Mouse (Mus musculus): ENCODE data around the gene Slfn14.
"Not testable (repeated sequence)": the region's sequence is repeated elsewhere in the genome, so short reads cannot be mapped to it uniquely, and the experiment has no call there.

Slfn14 gene

DNA sequence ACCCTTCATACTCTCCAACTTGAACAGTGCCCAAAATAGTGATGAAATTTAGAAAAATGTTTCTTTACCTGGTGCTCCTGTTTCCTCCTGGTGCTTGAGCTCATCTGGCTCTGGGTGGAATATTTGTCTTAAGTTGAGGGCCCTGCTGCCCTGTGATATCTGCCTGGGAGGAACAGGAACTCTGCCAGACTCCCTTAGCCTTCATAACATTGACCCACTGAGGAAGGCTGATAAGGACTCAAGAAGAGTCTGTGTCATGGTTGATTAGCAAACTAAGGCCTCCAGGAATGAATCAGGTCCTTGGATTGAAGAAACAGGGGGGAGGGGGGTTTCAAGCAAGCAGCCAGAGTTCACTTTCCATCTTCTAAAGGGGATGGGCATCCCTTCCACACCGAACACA, at the start of gene Slfn14:
Gene Slfn14 (minus strand): TSS at position 161 of the 400 bp plus-strand sequence.
- DNase-seq (ENCODE audit: low spot score in 2 of 2): no peak

DNA sequence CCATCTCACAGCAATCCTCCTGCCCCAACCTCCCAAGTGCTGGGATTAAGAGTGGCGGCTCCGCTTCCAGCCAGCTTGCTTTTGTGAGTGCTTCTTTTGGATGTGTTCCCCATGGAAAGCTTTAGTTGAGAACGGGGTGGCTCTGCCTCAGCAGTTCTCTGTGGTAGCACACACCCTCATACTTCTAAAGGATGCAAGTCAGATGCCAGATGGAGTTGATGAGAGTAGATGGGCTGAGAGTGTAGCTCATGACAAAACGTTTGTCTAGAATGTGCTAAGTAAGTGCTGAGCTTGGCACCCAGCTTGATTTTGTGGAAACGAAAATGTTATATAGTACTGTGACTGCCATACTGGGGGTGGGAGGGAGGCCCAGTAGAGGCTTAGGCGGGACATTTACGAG, 49.3 kb upstream of the Slfn14 start:
- peak; percentile 29 to 34 for DNase-seq (ENCODE audit: low spot score in 2 of 2)

DNA sequence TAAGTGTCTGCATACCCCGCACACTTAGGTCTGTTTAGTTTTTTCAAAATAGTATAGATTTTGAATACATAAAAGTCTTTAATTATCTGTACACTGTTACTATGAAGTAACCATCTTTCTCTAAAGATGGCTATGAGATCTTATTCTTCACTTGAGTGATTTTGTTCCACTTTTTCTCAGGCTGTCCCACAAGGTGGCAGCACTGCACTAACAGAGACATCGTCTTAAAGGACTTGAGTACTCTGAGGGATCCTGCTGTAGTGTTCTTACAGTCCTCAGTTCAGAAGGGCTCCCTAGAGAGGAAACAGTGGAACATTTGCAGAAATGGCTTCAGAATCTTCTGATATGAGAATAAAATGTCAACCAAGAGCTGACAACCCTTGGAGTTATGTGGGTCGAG, 40.9 kb upstream of the Slfn14 start:
- peak; percentile 72 to 78 for DNase-seq (ENCODE audit: low spot score in 2 of 2)

DNA sequence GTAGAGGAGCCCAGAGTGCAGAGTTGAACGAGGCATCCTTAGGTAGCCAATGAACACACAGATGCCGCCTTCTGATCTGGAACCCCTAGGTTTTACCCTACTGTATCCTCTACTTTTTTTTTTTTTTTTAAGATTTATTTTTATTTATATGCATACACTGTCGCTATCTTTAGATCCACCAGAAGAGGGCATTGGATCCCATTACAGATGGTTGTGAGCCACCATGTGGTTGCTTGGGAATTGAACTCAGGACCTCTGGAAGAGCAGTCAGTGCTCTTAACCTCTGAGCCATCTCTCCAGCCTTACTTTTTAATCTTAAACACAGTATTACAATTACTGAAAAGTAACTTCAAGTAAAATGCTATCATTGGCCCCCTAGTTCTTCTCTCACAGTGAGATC, 40.2 kb upstream of the Slfn14 start:
- DNase-seq (ENCODE audit: low spot score in 2 of 2): not testable (repeated sequence)

DNA sequence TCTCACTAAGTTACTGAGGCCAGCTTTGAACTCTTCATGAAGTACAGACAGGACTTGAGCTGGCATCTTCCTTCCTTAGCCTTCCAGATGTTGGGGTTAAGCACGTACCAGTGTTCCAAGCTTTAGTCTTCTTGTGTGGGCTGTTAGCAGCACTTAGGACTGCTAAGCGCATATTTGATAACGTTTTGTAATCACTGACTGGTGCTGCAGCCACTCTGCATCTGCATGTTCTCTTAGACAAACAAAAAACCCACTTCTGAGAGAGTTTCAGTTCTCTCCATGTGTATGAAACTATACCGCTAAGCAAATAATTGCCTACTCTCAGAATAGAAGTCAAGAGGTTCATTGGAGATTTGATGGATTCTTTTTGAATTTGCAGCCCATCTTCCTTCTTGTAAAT, 32.5 kb upstream of the Slfn14 start:
- DNase-seq (ENCODE audit: low spot score in 2 of 2): no peak

DNA sequence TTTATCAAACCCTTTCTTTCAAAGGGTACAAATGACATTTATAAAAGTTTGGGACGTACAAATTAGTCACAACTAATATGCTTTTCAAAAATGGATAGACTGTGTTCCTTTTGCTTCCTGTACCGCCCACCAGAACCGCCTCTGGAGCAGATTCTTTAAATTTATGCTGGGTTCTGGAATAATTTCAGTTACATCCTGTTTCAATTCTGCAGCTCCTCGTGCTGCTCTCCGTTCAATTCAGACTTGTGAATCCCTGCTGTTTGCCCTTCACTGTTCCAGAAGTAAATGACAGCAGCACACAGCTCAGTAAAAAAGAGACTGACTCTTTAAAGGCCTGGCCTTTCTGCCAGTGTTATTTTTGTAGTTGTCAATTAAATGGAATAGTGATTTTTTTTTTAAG, 25.9 kb upstream of the Slfn14 start:
- peak; percentile 67 to 71 for DNase-seq (ENCODE audit: low spot score in 2 of 2)

DNA sequence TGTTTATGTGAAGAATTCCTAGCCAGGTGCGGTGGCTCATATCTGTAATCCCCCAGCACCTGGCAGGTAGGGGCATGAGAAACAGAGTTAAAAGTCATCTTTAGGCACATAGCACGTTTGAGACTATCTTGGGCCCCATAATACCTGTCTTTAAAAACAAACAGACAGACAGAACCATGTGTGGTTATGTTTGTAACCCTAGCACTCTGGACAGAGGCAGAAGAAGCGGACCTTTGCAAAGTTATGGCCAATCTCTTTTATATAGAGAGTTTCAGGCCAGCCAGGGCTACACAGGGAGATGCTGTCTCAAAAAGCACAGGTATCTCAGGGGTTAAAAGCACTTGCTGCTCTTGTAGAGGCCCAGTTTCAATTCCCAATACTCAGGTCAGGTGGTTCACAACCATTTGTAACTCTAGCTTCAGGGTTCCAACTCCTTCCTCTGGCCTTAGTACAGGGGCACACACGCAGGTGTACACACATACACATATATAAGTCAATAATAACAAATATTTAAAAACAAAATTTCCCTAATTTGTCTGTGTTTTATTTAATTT, 20.3 kb upstream of the Slfn14 start:
- no peak for DNase-seq (ENCODE audit: low spot score in 2 of 2)

DNA sequence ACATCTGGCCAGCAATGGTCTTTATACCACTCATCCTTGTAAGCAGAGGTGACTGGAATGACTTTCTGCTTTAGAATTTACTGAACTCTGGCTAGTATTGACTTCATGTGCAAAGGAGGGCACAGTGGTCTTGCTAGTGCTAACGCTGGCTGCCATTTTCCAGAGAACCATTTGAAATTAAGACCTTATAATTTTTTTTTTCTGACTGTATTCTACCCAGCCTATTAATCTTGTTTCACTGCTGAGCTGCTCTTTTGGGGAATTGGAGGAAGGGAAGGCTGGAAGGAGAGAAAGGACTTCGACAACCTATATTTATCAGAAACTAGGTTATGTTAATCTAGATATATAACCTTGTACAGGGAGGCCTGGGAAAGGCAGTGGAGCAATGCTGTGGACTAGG, 18.0 kb upstream of the Slfn14 start:
- DNase-seq (ENCODE audit: low spot score in 2 of 2): no peak

DNA sequence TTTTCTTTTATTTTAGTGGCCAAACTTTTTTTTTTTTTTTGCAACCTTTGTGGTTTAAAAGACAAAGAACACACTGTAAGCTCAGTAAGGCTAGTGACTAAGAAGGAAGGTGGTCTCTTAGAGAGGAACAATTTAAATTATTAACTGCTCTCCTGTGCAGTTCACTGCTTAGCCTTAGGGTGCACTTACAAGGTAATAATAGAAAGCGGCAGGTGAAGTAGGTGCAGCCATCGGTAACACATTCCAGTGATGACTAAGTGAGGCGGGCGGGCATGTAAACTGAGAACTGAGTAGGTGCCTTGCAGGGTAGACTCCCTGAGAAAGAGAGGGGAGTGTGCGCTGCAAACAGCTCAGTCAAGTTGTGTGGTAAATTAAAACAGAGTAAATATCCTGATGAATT, 17.2 kb upstream of the Slfn14 start:
- peak; percentile 53 to 59 for DNase-seq (ENCODE audit: low spot score in 2 of 2)

DNA sequence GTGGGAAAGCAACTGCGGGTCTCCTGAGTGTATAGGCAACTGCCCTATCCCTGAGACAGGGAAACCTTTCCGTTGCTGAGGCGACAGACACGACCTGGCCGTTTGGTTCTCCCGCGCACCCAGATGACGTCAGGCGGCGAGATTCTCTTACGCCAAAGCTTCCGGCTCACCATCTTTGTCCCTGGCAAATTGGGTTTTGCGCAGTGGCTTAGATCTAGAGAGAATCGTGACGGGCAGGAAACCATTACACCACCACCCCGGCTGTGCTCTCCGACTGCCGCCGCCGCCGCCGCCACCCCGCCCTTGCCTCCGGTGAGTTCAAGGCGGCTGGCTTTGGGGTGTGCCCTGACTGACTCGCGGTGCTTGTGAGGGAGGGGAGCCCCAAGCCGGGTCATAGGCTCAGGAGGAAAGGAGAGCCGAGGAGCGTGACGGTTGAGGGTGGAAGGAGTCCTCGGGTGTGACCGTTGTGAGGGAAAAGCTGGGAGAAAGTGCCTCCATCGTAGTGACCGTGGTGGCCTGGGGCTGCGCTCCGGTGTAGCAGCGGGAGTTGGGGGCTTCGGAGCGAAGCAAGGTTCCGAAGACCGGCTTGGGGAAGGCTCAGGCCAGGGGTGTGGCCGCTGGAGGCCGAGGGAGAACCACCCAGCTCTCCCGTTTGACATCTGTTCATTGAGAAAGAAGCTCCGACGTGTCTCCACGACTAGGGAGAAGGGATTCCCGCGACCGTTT, 16.2 kb upstream of the Slfn14 start, which contains the start of gene Pex12:
Gene Pex12 (minus strand): TSS at position 61 of the 726 bp plus-strand sequence.
- peak; percentile 96 to 97 for DNase-seq (ENCODE audit: low spot score in 2 of 2)

DNA sequence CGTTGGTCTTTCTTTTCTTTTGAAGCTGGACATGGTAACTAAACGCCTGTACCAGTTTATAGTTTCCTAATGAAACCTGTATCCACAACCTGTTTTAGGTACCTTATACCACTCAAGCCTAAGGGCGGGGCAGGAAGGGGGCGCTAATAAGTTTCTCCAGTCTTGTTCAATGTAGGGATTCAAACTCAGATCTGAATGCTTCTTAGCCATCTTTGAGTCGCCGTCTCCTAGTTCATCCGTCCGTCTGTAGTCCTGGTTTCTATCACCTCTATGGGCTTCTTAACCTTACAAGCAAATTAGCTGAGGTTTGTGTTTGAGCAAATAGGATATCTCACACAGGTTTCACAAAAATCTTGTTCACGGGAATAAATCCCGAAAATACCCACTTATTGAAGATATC, 15.6 kb upstream of the Slfn14 start:
- DNase-seq (ENCODE audit: low spot score in 2 of 2): peak in 1 of 2 experiments; percentile 21

DNA sequence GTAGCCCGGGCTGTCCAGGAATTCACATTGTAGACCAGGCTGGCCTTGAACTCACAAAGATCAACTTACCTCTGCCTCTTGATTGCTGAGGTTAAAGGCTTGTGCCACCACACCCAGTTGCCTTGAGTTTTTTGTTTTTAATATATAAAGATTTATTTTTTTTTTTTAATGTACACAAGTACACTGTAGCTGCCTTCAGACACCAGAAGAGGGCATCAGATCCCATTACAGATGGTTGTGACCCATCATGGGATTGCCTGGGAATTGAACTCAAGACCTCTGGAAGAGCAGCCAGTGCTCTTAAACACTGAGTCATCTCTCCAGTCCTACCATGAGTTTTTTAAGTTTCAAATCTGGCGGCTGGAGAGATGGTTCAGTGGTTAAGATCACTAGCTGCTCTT, 14.9 kb upstream of the Slfn14 start:
- DNase-seq (ENCODE audit: low spot score in 2 of 2): no peak

DNA sequence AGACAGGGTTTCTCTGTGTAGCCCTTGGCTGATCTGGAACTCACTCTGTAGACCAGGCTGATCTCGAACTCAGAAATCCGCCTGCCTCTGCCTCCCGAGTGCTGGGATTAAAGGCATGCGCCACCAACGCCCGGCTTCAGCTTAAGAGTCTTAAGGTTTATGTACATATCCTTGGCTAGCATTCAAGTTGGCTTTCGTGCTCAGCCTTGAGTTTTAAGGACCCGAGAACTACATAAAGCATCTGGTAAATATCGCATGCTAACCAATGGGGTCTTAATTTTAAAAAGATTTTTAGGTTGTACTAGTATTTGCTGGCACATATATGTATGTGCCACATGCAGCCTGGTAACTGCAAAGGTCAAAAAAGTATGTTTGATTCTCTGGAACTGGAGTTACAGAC, 13.2 kb upstream of the Slfn14 start:
- DNase-seq (ENCODE audit: low spot score in 2 of 2): no peak

DNA sequence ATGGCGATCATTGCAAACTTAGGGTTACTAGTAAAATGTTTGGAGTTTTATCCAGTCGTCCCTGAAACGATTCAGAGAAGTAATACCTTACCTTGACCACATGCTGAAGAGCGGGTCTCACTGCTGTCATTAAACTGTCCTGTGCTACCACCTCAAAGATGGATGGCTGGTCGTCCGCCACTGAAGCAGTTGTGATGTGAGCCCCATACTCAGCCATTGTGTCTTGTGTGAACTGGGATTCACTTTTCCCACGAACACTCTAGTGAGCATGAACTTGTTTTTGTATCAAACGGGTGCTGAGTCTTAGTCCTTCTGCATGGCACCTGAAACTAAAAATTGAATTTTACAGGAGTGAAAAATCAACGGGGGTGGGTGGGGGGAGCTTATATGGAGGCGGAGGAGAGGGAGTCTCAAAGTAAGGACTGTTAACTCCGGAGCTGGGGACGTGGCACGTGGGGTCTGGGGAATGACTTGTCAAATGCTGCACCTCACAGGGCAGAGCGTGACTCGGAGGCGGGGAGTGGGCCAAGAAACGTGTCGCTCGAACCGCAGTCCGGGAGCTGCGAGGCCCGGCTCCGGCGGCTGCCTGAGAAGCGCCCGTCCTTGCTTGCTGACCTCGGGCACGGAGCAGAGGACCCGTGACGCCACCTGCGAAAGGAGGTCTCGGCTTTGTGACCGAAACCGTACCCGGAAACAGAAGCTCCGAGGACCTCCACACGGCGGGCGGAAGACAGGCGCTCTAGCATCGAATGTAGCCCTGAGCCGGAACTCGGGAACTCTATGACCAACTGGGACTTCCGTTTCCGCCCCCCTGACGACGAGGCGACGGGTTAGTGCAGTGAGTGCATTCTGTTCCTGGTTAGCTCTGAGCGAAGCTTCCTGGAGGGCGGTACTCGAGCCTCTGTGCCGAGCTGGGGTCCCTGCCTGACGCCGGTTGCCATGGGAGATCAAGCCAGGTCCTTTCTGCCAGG, 12.0 kb upstream of the Slfn14 start, which contains the start of gene Ap2b1:
Gene Ap2b1 (plus strand): TSS at position 800 of the 971 bp plus-strand sequence.
- DNase-seq (ENCODE audit: low spot score in 2 of 2): peak; percentile 95

DNA sequence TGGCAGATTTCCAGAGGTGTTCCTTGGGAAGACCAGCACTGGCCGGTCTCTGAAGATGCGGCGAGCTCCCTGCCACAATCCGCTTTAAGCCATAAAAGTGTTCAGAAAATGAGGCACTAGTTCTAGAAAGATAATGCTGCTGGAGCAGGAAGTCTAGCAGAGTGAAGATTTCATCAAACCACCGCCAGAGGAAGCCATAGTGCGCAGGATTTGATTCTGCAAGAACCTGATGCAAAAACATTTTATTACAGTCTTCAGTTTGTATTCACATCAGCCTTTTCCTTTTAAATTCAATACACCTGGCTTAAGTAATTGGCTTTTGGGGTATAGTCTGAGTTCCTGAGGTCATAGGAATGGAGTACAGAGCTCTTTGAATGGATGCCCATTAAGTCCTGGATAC, 11.3 kb upstream of the Slfn14 start:
- no peak for DNase-seq (ENCODE audit: low spot score in 2 of 2)

DNA sequence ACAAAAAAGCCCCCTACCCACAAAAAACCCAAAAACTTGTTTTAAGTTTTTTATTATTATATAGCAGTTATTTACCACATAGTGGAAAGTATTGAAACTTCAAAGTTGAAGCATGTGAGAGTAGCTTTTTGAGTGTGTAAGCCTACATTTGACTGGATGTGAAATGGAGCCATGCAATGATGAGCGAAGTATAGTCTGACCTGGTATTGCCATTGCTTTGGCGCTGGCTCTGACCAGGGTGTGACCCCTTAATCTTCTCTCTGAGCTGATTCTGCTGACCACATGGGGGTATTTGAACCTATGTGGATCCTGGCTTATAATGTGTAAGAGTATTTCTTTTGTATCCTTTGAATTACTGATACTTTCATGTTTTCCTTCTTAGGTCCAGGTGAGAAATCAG, 7.6 kb upstream of the Slfn14 start:
- DNase-seq (ENCODE audit: low spot score in 2 of 2): no peak

DNA sequence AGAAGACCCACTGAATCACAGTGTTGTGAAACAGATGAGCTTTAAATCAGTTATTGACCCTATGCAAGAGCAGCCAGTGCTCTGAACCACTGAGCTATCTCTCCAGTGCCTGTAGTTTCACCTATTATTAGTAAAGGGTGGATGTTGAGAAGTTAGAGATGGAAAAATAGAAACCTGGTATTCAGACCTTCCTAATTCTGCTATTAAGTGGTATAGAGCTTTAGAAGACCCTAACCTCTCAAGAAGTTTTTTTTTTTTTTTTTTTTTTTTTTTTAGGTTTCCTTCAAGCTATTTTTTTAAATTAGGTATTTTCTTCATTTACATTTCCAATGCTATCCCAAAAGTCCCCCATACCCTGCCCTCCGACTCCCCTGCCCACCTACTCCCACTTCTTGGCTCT, 6.7 kb upstream of the Slfn14 start:
- DNase-seq (ENCODE audit: low spot score in 2 of 2): no peak

DNA sequence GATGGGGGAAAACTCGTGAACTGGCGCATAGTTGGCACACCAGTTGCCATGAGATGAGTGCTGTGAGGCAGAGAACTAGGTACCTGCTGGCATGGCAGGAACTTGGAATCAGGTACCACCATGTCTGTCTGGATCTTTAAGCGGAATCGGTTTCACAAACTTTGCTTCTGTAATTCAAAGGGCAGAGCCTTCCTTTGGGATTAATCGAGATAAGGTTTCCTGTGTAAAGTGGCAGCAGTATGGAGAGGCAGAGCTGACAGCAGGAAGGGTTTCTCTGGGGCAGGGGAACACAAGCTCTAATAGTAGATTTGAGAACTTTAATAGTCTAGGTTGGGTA, 5.7 kb upstream of the Slfn14 start:
- DNase-seq (ENCODE audit: low spot score in 2 of 2): no peak

DNA sequence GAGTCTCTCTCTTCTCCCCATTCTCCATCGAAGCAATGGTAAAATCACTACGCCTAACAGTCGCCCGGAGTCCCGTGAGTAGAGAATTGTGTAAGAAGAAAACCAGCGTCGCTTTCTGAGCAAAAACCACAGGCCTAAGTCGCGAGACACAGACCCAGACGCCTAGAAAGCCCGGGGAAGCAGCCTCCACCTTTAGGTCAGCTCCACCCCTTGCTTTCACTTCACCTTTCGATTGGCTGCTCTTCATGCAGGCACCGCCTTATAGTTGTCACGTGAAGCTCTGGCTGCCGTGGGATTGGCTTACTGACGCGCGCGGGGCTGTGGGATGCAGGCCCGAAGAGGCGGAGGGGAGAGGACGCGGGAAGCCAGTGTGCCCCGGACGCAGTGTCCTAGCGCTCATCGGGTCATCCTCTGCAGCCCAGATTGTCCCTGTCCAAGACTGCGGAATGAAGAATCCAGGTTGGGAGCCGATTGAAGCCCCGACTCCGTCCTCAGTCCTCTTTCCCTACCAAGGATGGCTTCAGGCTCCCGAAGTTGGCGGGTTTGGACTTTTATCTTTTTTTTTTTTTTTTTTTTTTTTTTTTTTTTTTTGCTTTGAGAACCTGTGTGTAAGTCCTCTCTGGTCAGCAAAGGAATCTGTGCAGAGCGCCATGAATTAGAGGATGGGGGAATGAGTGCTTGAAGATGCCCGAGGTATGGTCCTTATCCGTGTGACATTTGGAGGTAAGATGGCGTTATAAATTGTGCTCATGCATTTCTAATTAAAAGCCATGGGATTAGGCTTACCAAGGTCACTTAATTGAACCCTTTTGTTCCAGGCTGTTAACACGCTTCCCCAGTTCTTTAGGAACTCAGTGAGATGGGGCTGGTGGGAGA, 5.1 kb upstream of the Slfn14 start:
- DNase-seq (ENCODE audit: low spot score in 2 of 2): peak; percentile 94

DNA sequence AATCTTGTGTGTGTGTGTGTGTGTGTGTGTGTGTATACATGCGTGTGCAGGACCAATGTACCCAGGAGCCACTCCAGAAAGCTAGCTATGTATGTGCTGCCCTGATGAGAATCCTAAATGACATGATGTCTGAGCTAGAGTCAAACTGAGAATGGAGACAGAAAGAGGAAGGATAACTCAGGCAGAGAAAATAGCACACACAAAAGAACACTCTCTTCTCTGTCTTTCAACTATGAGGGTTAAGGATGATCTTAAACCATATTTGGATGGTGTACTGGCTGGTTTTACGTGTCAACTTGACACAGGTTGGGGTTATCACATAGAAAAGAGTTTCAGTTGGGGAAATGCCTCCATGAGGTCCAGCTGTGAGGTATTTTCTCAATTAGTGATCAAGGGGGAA, 3.1 kb upstream of the Slfn14 start:
- DNase-seq (ENCODE audit: low spot score in 2 of 2): no peak

DNA sequence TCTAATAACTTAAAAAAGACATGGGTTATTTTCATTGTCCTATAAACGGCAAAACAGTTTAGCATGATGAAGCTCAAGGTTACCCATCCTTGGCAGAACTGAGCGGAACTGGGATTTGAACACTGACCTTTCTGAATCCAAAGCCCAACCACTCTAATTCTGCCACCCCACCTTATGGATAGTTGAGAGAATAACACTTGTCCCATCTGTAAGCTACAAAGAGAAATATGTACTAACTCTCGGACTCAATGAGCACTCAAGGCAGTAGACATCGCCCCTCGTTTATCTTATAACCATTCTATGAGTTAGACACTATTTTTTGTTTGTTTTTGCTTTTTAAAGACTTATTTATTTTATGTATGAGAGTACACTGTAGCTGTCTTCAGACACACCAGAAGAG, 2.5 kb upstream of the Slfn14 start:
- DNase-seq (ENCODE audit: low spot score in 2 of 2): no peak

DNA sequence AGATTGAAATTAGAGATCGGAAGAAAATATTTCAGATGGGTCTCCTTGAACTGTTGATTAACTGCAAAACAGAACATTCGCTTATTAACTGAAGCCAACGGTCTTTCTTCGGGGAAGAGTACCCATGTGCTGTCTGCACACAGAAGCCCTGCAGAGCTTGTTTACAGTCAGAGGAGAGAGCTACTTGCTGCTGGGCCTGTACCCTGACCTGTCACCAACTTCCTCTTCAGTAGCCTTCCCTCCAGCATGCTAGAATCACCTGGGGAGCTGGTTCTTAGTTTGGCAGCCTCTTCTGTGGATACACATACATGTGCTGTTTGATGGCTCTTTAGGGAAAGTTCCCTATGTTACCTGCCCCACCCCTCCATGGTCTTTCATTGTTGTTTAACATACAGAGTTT, 899 bp downstream of the Slfn14 start:
- no peak for DNase-seq (ENCODE audit: low spot score in 2 of 2)

Measured in right cerebral cortex, adult 2 months (tissue).